Mouse (Mus musculus) embryonic facial prominence, embryonic 12.5 days (tissue): ENCODE data around the gene Ttc14. TPM values are rescaled to one million over a fixed set of nuclear protein-coding genes. Genes with fewer than 3 reads are reported as not detected.
A peak's percentile ranks its signal among the peaks of the same experiment; 100 is the strongest.

Experiments
- ATAC-seq: fragments of 200-750 bp; cut with Nextera tagmentation; 2 replicates; pipeline ENCODE4 v1.8.0; 2017; ENCODE audit not compliant: insufficient number of reproducible peaks, insufficient read depth, low FRiP score, low TSS enrichment
- H3K27ac ChIP-seq: fragments of 300-500 bp; sonication (generic); 2 replicates; pipeline ENCODE4 v1.5.1; 2016; ENCODE audit warnings: mild to moderate bottlenecking
- H3K27me3 ChIP-seq: fragments of 300-500 bp; sonication (generic); 2 replicates; pipeline ENCODE4 v1.6.1; 2016; ENCODE audit warnings: mild to moderate bottlenecking, moderate library complexity
- H3K36me3 ChIP-seq: fragments of 300-500 bp; sonication (generic); 2 replicates; pipeline ENCODE4 v1.6.1; 2016; ENCODE audit warnings: mild to moderate bottlenecking
- H3K4me1 ChIP-seq: fragments of 300-500 bp; sonication (generic); 2 replicates; pipeline ENCODE4 v1.6.1; 2016
- H3K4me2 ChIP-seq: fragments of 300-500 bp; sonication (generic); replicated peaks from 2 replicates; pipeline ENCODE4 v1.6.1; 2016; ENCODE audit warnings: mild to moderate bottlenecking, moderate library complexity
- H3K4me3 ChIP-seq: fragments of 300-500 bp; sonication (generic); 2 replicates; pipeline ENCODE4 v1.5.1; 2016; ENCODE audit warnings: mild to moderate bottlenecking
- H3K9ac ChIP-seq: fragments of 300-500 bp; sonication (generic); 2 replicates; pipeline ENCODE4 v1.6.1; 2016; ENCODE audit warnings: mild to moderate bottlenecking, moderate library complexity
- H3K9me3 ChIP-seq: fragments of 300-500 bp; sonication (generic); 2 replicates; pipeline ENCODE4 v1.6.1; 2016; ENCODE audit warnings: mild to moderate bottlenecking, moderate library complexity
- WGBS: fragments of 180-500 bp; shearing (Covaris S2); methylation state at CpG from one replicate; pipeline ENCODE4 v1.1.7; 2016; 5-methylcytosine and 5-hydroxymethylcytosine counted together
- polyA plus RNA-seq: library from polyadenylated mRNA; unstranded; fragments of >200 nt; fragmentation: Nextera tagmentation; extraction: Ambion mirVana; gene quantifications from 2 replicates; pipeline ENCODE4 v1.2.1, GENCODE M21; 2016

The Ttc14 gene
- 79.5 and 89.6 TPM in 2 replicates for polyA plus RNA-seq

DNA sequence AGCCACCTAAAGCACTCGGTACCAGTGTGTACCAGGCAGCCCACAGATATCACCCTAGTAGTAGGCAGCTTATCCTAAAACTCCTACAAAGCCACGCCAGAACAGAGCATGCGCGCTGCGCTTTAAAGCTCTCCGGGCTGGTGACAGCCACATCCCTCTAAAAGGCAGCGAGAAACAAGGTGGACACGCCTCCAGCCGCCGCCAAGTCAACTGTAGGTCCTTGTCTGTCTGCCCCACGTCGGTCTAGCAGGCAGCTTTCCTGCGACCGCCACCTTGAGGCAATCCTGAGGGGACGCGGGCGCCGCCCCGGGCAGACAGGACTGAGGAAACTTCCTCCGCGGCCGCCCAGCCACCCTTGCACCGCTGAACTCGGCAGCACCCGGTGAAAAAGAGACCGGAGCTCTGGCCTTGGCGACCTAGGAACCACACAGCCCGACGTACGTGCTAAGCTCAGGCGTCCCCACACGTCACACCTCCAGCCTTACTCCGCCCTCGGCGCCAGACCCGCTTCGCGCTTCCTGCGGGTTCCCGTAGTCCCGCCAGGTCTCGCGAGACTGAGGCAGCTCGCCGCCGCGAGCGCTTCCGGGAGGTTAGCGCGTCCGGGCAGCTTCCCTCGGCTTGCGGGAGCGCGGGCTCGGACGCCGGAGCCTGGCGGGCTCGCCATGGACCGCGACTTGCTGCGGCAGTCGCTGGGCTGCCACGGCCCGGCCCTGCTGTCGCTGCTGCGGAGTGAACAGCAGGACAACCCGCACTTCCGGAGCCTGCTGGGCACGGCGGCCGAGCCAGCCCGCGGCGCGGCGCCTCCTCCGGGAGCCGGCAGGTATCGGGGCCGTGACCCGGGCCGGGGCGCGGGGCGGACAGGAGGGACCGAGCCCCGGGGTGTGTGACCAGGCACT lies at the start of gene Ttc14:
Ttc14 (plus strand) TSS at position 216 of the 896 bp plus-strand sequence.
- H3K9ac ChIP-seq: peak within 1 kb of the TSS; percentile 96
- peaks cover 7% of the 10 kb centered on the region; the same call in 1 of the 2 replicates for H3K36me3 ChIP-seq
- peak within 1 kb of the TSS; percentile 96 for H3K4me3 ChIP-seq
- no peaks in the 10 kb centered on the region for H3K27me3 ChIP-seq
- peak within 1 kb of the TSS; percentile 59 for H3K4me2 ChIP-seq
- H3K27ac ChIP-seq: peak within 1 kb of the TSS; percentile 95
- peaks cover 7% of the 10 kb centered on the region for H3K4me1 ChIP-seq
- ATAC-seq: peak; percentile 98
- under 1% methylated on average over 90 of the region's 90 CpGs for WGBS
- no peaks in the 10 kb centered on the region for H3K9me3 ChIP-seq

DNA sequence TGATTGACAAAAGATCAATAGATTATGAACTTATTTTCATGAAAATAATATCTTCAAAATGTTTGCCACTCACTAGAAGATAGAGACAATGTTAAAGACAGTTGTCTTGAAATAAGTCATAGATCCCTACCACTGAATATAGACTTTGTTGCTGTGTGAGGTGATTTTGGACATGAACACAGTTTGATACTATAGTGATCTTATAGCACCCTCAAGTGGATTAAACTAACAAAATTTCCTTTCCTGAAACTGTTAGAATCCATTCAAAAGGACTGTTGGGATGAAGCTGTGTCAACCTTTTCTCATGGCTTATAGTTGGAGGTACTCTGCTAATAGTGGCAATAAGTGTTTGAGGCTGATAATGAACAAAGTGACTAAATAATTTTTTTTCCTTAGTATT lies 8.7 kb upstream of the Ttc14 start:
- Histone ChIP-seq H3K27ac (no peak overlapping the region), H3K9ac (no peak overlapping the region), H3K9me3 (no peaks in the 10 kb centered on the region), H3K4me2 (no peak overlapping the region), H3K27me3 (no peaks in the 10 kb centered on the region), H3K4me1 (no peaks in the 10 kb centered on the region), H3K36me3 (no peaks in the 10 kb centered on the region), H3K4me3 (no peak overlapping the region)
- no peak for ATAC-seq

DNA sequence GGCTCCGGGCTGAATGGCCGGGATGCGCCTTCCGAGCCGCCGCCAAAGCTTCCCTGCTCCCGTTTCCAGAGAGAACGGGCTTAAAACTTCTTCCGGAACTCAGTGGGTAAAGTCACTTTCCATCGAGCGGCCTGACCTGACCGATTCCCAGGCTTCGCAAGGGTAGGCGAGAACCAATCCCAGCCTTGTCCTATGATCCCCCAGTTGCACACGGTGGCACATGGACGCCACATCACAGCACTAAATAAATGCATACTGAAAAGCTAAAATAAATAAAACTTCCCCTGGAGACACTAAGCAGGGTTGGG lies 835 bp downstream of the Ttc14 start:
- Histone ChIP-seq H3K4me2 (peak overlapping the region; percentile 58), H3K27me3 (no peaks in the 10 kb centered on the region), H3K36me3 (peaks cover 10% of the 10 kb centered on the region; the same call in 1 of the 2 replicates), H3K4me1 (peaks cover 7% of the 10 kb centered on the region), H3K4me3 (peak overlapping the region; percentile 96), H3K9me3 (no peaks in the 10 kb centered on the region), H3K27ac (peak overlapping the region; percentile 95), H3K9ac (peak overlapping the region; percentile 96)
- no peak for ATAC-seq
- WGBS: 2% methylated on average over 16 of the region's 16 CpGs

DNA sequence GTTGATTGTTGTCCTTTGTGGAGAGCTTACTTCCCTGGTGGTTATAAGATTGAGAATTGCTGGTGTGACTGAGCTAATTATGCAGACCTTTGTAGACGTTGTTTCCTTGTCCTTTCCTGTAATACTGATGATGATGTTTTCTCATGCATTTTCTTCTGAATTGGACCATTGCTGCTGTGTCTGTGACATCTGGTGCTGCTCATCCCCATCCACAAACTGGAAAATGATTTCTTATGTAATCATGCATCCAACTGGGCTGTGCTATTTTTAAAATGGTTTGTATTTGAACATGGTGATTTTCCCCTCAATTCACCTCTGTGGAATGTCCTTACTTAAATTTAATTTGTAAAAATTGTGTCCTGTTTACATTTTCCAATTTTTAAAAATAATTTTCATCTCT lies 7.5 kb downstream of the Ttc14 start:
- H3K4me2 ChIP-seq: no peak overlapping the region
- no peak overlapping the region for H3K9ac ChIP-seq
- no peaks in the 10 kb centered on the region for H3K27me3 ChIP-seq
- no peaks in the 10 kb centered on the region for H3K4me1 ChIP-seq
- H3K4me3 ChIP-seq: no peak overlapping the region
- no peak overlapping the region for H3K27ac ChIP-seq
- H3K9me3 ChIP-seq: no peaks in the 10 kb centered on the region
- no peak for ATAC-seq
- peaks cover 35% of the 10 kb centered on the region for H3K36me3 ChIP-seq
- 83% methylated on average over 1 of the region's 1 CpGs for WGBS

DNA sequence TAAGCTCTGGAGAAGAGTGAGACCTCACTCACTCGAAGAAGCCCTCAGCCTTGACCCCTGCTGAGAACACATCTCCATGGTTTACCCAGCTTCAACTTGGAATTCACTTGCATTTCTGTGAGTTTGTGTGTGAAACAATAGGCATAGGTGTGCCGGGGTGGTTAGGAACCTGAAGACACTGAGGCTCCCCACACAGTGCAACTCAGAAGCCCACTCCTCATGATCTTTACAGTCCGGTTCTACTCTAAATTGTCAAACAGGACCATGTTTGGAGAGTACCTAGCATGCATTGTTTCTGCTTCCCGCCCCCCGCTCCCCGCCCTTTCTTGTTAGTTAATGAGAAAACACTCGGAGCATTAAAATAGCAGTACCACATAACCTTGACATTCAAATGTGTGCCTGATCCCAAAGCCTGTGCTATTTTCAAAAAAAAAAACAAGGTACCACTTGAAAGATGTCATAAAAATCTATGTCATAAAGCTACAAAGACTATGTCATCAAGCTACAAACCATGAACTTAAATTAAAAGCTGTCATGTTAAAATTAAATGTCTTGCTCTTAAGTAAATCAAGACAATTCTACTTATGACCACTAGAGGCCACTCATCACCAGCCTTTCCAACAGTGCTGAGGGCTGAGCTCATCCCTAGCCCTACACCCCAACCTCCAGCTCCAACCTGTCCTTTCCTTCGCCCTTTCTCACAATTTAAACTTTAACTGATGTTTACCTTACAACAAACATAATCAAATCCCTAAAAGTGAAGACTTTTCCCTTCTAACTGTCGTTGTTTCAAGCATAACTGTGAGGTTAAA lies 24.7 kb downstream of the Ttc14 start:
- Histone ChIP-seq H3K36me3 (no peaks in the 10 kb centered on the region), H3K4me3 (no peak overlapping the region), H3K4me2 (no peak overlapping the region), H3K27ac (no peak overlapping the region), H3K9me3 (no peaks in the 10 kb centered on the region), H3K4me1 (no peaks in the 10 kb centered on the region), H3K27me3 (no peaks in the 10 kb centered on the region), H3K9ac (no peak overlapping the region)
- ATAC-seq: no peak
- WGBS: 52% methylated on average over 9 of the region's 9 CpGs

DNA sequence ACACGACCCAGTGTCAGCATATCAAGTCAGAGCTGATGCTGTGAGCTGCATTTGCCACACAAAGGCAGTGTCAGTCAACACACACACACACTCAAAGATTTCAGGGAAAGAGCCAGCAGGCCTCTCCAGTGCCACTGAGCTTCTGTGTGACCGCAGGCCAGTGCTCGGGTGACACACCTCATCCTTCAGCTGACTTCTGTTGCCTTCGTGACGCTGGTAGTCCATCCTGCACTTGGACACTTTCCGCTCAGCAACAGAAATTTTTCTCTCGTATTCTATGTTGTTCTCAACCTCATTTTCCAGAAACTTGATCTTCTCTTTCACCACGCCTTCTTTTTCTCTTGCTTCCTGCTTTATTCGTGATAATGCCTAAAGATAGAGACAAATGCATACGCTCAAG lies 32.7 kb downstream of the Ttc14 start:
- Histone ChIP-seq H3K4me3 (no peak overlapping the region), H3K4me2 (no peak overlapping the region), H3K4me1 (no peaks in the 10 kb centered on the region), H3K27ac (no peak overlapping the region), H3K27me3 (no peaks in the 10 kb centered on the region), H3K9me3 (no peaks in the 10 kb centered on the region), H3K36me3 (no peaks in the 10 kb centered on the region), H3K9ac (no peak overlapping the region)
- 75% methylated on average over 10 of the region's 10 CpGs for WGBS
- no peak for ATAC-seq

DNA sequence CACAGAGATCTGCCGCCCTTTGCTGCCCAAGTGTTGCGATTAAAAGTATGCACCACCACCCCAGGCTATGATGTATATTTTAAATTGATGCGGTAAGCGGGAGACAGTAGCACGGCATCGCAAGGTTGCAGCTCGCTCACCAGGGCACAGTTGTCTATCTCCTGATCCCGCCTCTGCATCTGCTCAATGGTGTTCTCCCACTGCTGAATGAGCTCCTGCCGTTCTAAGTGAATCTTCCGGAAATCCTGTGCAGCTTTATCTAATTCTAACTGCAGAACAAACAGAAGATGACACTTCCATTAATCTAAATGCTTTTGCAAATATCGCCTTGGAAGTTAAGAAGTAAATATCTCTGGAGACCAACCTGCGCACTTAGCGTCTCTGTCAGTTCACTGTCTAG lies 36.9 kb downstream of the Ttc14 start:
- no peak for ATAC-seq
- Histone ChIP-seq H3K36me3 (no peaks in the 10 kb centered on the region), H3K9ac (no peak overlapping the region), H3K9me3 (no peaks in the 10 kb centered on the region), H3K27me3 (no peaks in the 10 kb centered on the region), H3K4me2 (no peak overlapping the region), H3K4me1 (no peaks in the 10 kb centered on the region), H3K4me3 (no peak overlapping the region), H3K27ac (no peak overlapping the region)
- 93% methylated on average over 13 of the region's 13 CpGs for WGBS

DNA sequence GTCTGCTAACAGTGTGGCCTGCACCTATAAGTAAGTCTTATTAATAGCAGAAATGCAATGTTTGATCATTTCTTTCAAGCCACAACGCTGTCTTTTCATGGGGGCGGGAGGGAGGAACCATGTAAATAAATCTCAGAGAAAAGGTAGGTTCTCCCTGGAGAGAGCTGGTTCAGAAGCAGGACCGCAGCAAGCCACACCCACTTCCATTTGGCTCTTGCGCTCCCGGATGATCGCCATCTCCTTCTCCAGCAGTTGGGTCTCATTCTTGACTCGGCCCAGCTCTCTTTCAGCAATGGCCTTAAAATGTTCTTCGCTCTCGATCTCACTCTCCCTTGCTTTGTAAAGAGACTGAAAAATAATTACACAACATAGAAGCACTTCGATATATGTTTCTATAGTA lies 39.2 kb downstream of the Ttc14 start:
- Histone ChIP-seq H3K4me2 (no peak overlapping the region), H3K4me1 (no peaks in the 10 kb centered on the region), H3K36me3 (no peaks in the 10 kb centered on the region), H3K27ac (no peak overlapping the region), H3K9me3 (no peaks in the 10 kb centered on the region), H3K27me3 (no peaks in the 10 kb centered on the region), H3K4me3 (no peak overlapping the region), H3K9ac (no peak overlapping the region)
- no peak for ATAC-seq
- WGBS: 61% methylated on average over 10 of the region's 10 CpGs

DNA sequence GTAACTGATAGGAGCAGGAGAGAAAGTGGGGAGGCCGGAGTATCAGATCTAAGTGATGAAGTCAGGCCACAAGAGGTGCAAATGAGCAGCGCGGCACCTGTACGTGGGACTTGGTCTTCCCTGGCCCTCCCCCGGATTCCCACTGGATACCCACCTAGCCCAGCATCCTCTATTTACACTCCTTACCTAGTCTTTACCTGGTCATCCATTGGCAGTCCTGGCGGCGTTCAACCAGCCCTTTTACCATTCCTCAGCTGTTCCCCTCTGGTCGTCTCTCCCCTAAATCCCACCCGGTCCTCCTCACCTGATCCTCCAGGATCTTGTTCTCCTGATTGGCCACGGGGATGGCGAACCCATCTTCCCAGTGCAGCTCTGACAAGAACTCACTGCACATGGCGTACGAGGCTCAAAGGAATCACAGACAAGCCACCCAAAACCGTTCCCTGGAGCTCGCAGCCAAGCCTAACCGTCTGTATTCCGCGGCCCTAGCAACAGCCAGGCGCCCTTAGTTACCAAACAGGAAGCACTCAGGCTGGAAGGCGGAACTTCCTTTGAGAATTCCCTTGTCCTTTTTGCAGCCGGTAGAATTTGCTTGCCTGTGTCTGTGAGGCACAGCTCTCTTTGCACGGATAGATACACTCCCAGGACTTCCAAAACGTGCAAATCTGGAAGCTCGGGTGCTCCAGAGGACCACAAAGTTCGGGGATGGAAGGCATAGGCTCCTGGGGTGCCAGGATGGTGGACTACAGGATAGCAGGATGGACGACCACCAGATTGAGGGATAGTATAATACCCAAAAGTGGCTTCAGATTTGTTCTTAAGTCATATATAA lies 44.4 kb downstream of the Ttc14 start, which contains the start of gene Ccdc39:
Ccdc39 (minus strand) TSS at position 510 of the 832 bp plus-strand sequence.
- Histone ChIP-seq H3K4me2 (peak within 1 kb of the TSS; percentile 70), H3K9ac (peak within 1 kb of the TSS; percentile 68), H3K36me3 (no peaks in the 10 kb centered on the region), H3K4me3 (peak within 1 kb of the TSS; percentile 51), H3K27me3 (no peaks in the 10 kb centered on the region), H3K9me3 (no peaks in the 10 kb centered on the region), H3K27ac (0 out of 2 replicates have a peak within 1 kb of the TSS, but pooled peaks have one; percentile 46), H3K4me1 (no peaks in the 10 kb centered on the region)
- peak; percentile 83 for ATAC-seq
- 5% methylated on average over 26 of the region's 26 CpGs for WGBS

DNA sequence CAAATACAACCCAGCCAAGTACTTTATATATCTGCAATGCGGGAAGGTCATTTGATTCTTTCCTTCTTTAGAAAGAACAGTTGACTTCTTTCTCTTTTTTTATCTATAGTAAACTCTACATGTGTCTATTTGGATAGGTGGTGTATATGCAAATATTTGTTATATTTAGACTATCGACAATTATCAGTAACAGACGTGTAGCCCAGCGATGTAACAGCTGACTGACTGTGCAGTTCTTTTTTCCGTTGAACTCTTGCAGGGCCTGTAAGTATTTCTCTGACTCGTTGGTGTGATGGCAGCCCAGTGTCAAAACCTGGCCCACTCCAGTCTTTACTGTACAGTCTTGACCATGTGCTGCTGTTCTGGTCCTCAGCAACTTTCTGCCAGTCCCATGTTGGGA lies 47.0 kb downstream of the Ttc14 start:
- Histone ChIP-seq H3K27ac (no peak overlapping the region), H3K4me2 (no peak overlapping the region), H3K27me3 (no peaks in the 10 kb centered on the region), H3K4me3 (no peak overlapping the region), H3K4me1 (no peaks in the 10 kb centered on the region), H3K9me3 (no peaks in the 10 kb centered on the region), H3K36me3 (no peaks in the 10 kb centered on the region), H3K9ac (no peak overlapping the region)
- no peak for ATAC-seq
- 78% methylated on average over 6 of the region's 6 CpGs for WGBS

DNA sequence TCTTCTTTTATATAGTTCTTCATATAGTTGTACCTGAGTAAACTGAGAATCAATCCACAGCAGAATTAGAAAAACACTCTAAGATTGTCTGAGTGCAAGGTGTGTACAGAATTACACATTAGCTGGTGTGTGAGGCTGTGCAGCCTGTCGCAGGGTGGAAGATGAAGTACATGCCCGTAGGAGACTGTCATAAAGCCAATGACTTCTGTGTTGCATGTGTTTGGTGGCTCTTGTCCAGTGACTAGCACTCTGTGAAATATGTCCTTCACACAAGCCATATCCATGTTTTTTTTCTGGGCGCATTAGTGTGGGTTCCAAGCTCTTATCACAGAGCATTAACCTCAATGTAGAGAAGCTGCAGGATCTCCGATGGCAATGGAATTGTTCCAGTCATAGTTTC lies 51.2 kb downstream of the Ttc14 start:
- Histone ChIP-seq H3K4me1 (no peaks in the 10 kb centered on the region), H3K4me3 (no peak overlapping the region), H3K9ac (no peak overlapping the region), H3K27ac (no peak overlapping the region), H3K9me3 (no peaks in the 10 kb centered on the region), H3K4me2 (no peak overlapping the region), H3K36me3 (no peaks in the 10 kb centered on the region), H3K27me3 (no peaks in the 10 kb centered on the region)
- 89% methylated on average over 4 of the region's 4 CpGs for WGBS
- ATAC-seq: no peak
